15 mouse cellular contexts compared by ENCODE assay signal in the genomic region with DNA sequence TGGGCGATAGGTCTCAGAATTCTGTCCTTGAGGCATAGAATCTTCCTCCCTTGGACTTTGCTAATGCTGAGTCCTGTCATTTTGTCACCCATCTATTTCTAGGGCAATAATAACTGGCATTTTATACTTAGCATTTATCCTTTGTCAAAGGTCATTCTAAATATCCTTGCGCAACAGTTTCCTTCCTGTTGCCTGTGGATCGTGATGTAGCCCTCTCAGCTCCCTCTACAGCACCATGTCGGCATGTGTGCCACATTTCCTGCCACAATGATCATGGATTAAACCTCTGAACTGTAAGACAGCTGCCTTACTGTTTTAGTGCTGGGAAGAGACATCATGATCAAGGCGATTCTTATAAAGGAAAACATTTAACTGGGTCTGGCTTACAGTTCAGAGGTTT.
"Had no signal": no experiment of that assay in that cellular context is flagged by ENCODE, and none has a peak within 500 bp of the region (broad histone marks: within the 10 kb centered on the region; RNA-seq: fewer than 3 reads in every experiment).

No protein-coding gene starts in this region.

- H3K36me3 ChIP-seq: kidney, embryonic 15.5 days; limb, embryonic 15.5 days; liver, embryonic 13.5 days; lung, embryonic 15.5 days; midbrain, embryonic 12.5 days had no signal

- H3K4me3 ChIP-seq: kidney, embryonic 15.5 days; limb, embryonic 15.5 days; liver, embryonic 13.5 days; lung, embryonic 15.5 days; midbrain, embryonic 12.5 days had no signal

- H3K27me3 ChIP-seq: kidney, embryonic 15.5 days; limb, embryonic 15.5 days; liver, embryonic 13.5 days; lung, embryonic 15.5 days; midbrain, embryonic 12.5 days had no signal

- H3K27ac ChIP-seq: kidney, embryonic 15.5 days; limb, embryonic 15.5 days; liver, embryonic 13.5 days; lung, embryonic 15.5 days; midbrain, embryonic 12.5 days; stomach, postnatal 0 days had no signal

- DNase-seq: kidney, adult 2 months; kidney, postnatal 14 days; layer of hippocampus, adult 9-11 months; layer of hippocampus, postnatal 36 days; liver, embryonic 13.5 days; liver, postnatal 0 days; lung, postnatal 14 days; right cerebral cortex, postnatal 25 days; thymus, postnatal 4 days had no signal

- ATAC-seq: liver, postnatal 0 days; midbrain, embryonic 16.5 days had no signal
